Mouse (Mus musculus): ENCODE results near the gene Mrpl57. TPM values are rescaled to one million over a fixed set of nuclear protein-coding genes. Genes with fewer than 3 reads are reported as not detected.
A peak's percentile ranks its signal among the peaks of the same experiment; 100 is the strongest.
"Not testable (repeated sequence)": the region's sequence is repeated elsewhere in the genome, so short reads cannot be mapped to it uniquely, and the experiment has no call there.

The Mrpl57 gene
- polyA plus RNA-seq, 1 experiment from 2014 or later: 114 TPM

GRCm38 (mm10) chr14:57808558-57808957, 17.5 kb upstream of the Mrpl57 start:
- 46% methylated on average over 5 of the region's 5 CpGs for WGBS (ENCODE audit: insufficient replicate concordance)
- no peaks in the 10 kb centered on the region for H3K9me3 ChIP-seq (replicated peaks; ENCODE audit: control insufficient read depth, low read length)
- H3K36me3 ChIP-seq (ENCODE audit: control insufficient read depth, insufficient read depth): peaks cover 54% of the 10 kb centered on the region
- no peak overlapping the region for H3K9ac ChIP-seq (ENCODE audit: low read depth, low read length)
- no peak overlapping the region for H3K27ac ChIP-seq (ENCODE audit: low read length)
- H3K4me2 ChIP-seq (ENCODE audit: low read depth, low read length): no peak overlapping the region
- no peaks in the 10 kb centered on the region for H3K27me3 ChIP-seq (ENCODE audit: control insufficient read depth, insufficient read depth, low read depth, low read length)
- H3K4me1 ChIP-seq (ENCODE audit: control insufficient read depth, low read depth, low read length): no peaks in the 10 kb centered on the region
- no peak overlapping the region for H3K4me3 ChIP-seq (ENCODE audit: low read depth, low read length)
- no peak for ATAC-seq (ENCODE audit: low read depth)

GRCm38 (mm10) chr14:57810886-57811285, 15.1 kb upstream of the Mrpl57 start:
- Histone ChIP-seq H3K4me3 (ENCODE audit: low read depth, low read length) (no peak overlapping the region), H3K27ac (ENCODE audit: low read length) (no peak overlapping the region), H3K9me3 (replicated peaks; ENCODE audit: control insufficient read depth, low read length) (no peaks in the 10 kb centered on the region), H3K9ac (ENCODE audit: low read depth, low read length) (no peak overlapping the region), H3K4me2 (ENCODE audit: low read depth, low read length) (no peak overlapping the region), H3K36me3 (ENCODE audit: control insufficient read depth, insufficient read depth) (peaks cover 53% of the 10 kb centered on the region), H3K27me3 (ENCODE audit: control insufficient read depth, insufficient read depth, low read depth, low read length) (no peaks in the 10 kb centered on the region), H3K4me1 (ENCODE audit: control insufficient read depth, low read depth, low read length) (no peaks in the 10 kb centered on the region)
- WGBS (ENCODE audit: insufficient replicate concordance): 72% methylated on average over 2 of the region's 2 CpGs
- no peak for ATAC-seq (ENCODE audit: low read depth)

GRCm38 (mm10) chr14:57811844-57812243, 14.2 kb upstream of the Mrpl57 start:
- Histone ChIP-seq H3K36me3 (ENCODE audit: control insufficient read depth, insufficient read depth) (peaks cover 51% of the 10 kb centered on the region), H3K27ac (ENCODE audit: low read length) (no peak overlapping the region), H3K9ac (ENCODE audit: low read depth, low read length) (no peak overlapping the region), H3K27me3 (ENCODE audit: control insufficient read depth, insufficient read depth, low read depth, low read length) (no peaks in the 10 kb centered on the region), H3K4me2 (ENCODE audit: low read depth, low read length) (no peak overlapping the region), H3K4me3 (ENCODE audit: low read depth, low read length) (no peak overlapping the region), H3K9me3 (replicated peaks; ENCODE audit: control insufficient read depth, low read length) (no peaks in the 10 kb centered on the region), H3K4me1 (ENCODE audit: control insufficient read depth, low read depth, low read length) (no peaks in the 10 kb centered on the region)
- WGBS (ENCODE audit: insufficient replicate concordance): 94% methylated on average over 5 of the region's 5 CpGs
- ATAC-seq (ENCODE audit: low read depth): no peak

- no peaks in the 10 kb centered on the region for H3K9me3 ChIP-seq (replicated peaks; ENCODE audit: control insufficient read depth, low read length)
- H3K27me3 ChIP-seq (ENCODE audit: control insufficient read depth, insufficient read depth, low read depth, low read length): no peaks in the 10 kb centered on the region
- no peak overlapping the region for H3K9ac ChIP-seq (ENCODE audit: low read depth, low read length)
- WGBS (ENCODE audit: insufficient replicate concordance): 27% methylated on average over 4 of the region's 4 CpGs
- H3K4me1 ChIP-seq (ENCODE audit: control insufficient read depth, low read depth, low read length): peaks cover 8% of the 10 kb centered on the region
- no peak for ATAC-seq (ENCODE audit: low read depth)
- H3K36me3 ChIP-seq (ENCODE audit: control insufficient read depth, insufficient read depth): peaks cover 49% of the 10 kb centered on the region
- no peak overlapping the region for H3K27ac ChIP-seq (ENCODE audit: low read length)
- no peak overlapping the region for H3K4me3 ChIP-seq (ENCODE audit: low read depth, low read length)
- H3K4me2 ChIP-seq (ENCODE audit: low read depth, low read length): no peak overlapping the region
Measured at GRCm38 (mm10) chr14:57820839-57821238, 5.2 kb upstream of the Mrpl57 start.

GRCm38 (mm10) chr14:57827284-57827683, 1.2 kb downstream of the Mrpl57 start:
- 58% methylated on average over 1 of the region's 1 CpGs for WGBS (ENCODE audit: insufficient replicate concordance)
- Histone ChIP-seq H3K36me3 (ENCODE audit: control insufficient read depth, insufficient read depth) (peaks cover 3% of the 10 kb centered on the region; the same call in 1 of the 2 replicates), H3K27me3 (ENCODE audit: control insufficient read depth, insufficient read depth, low read depth, low read length) (no peaks in the 10 kb centered on the region), H3K4me2 (ENCODE audit: low read depth, low read length) (peak overlapping the region; percentile 84), H3K9me3 (replicated peaks; ENCODE audit: control insufficient read depth, low read length) (no peaks in the 10 kb centered on the region), H3K4me3 (ENCODE audit: low read depth, low read length) (peak overlapping the region; percentile 71), H3K9ac (ENCODE audit: low read depth, low read length) (peak overlapping the region; percentile 74), H3K27ac (ENCODE audit: low read length) (peak overlapping the region; percentile 75), H3K4me1 (ENCODE audit: control insufficient read depth, low read depth, low read length) (peaks cover 21% of the 10 kb centered on the region)
- ATAC-seq (ENCODE audit: low read depth): no peak

- no peak for ATAC-seq (ENCODE audit: low read depth)
- no peak overlapping the region for H3K4me3 ChIP-seq (ENCODE audit: low read depth, low read length)
- H3K4me1 ChIP-seq (ENCODE audit: control insufficient read depth, low read depth, low read length): peaks cover 2% of the 10 kb centered on the region; the same call in 1 of the 2 replicates
- no peak overlapping the region for H3K9ac ChIP-seq (ENCODE audit: low read depth, low read length)
- H3K36me3 ChIP-seq (ENCODE audit: control insufficient read depth, insufficient read depth): no peaks in the 10 kb centered on the region; the same call in 1 of the 2 replicates
- no peak overlapping the region for H3K4me2 ChIP-seq (ENCODE audit: low read depth, low read length)
- no peaks in the 10 kb centered on the region for H3K27me3 ChIP-seq (ENCODE audit: control insufficient read depth, insufficient read depth, low read depth, low read length)
- WGBS (ENCODE audit: insufficient replicate concordance): 87% methylated on average over 2 of the region's 2 CpGs
- no peak overlapping the region for H3K27ac ChIP-seq (ENCODE audit: low read length)
- no peaks in the 10 kb centered on the region for H3K9me3 ChIP-seq (replicated peaks; ENCODE audit: control insufficient read depth, low read length)
Measured at GRCm38 (mm10) chr14:57833526-57833925, 7.5 kb downstream of the Mrpl57 start.

- H3K4me2 ChIP-seq (ENCODE audit: low read depth, low read length): no peak overlapping the region
- 18% methylated on average over 10 of the region's 10 CpGs for WGBS (ENCODE audit: insufficient replicate concordance)
- ATAC-seq (ENCODE audit: low read depth): peak; percentile 81
Measured at GRCm38 (mm10) chr14:57835157-57835556, 9.1 kb downstream of the Mrpl57 start.

GRCm38 (mm10) chr14:57844535-57844934, 18.5 kb downstream of the Mrpl57 start:
- peaks cover 8% of the 10 kb centered on the region for H3K4me1 ChIP-seq (ENCODE audit: control insufficient read depth, low read depth, low read length)
- H3K4me2 ChIP-seq (ENCODE audit: low read depth, low read length): no peak overlapping the region
- no peaks in the 10 kb centered on the region for H3K27me3 ChIP-seq (ENCODE audit: control insufficient read depth, insufficient read depth, low read depth, low read length)
- ATAC-seq (ENCODE audit: low read depth): peak; percentile 59; the same call in 1 of the 2 replicates
- H3K36me3 ChIP-seq (ENCODE audit: control insufficient read depth, insufficient read depth): no peaks in the 10 kb centered on the region; the same call in 1 of the 2 replicates
- no peaks in the 10 kb centered on the region for H3K9me3 ChIP-seq (replicated peaks; ENCODE audit: control insufficient read depth, low read length)
- H3K27ac ChIP-seq (ENCODE audit: low read length): no peak overlapping the region
- H3K9ac ChIP-seq (ENCODE audit: low read depth, low read length): no peak overlapping the region
- no peak overlapping the region for H3K4me3 ChIP-seq (ENCODE audit: low read depth, low read length)
- 69% methylated on average over 3 of the region's 3 CpGs for WGBS (ENCODE audit: insufficient replicate concordance)

More at GRCm38 (mm10) chr14:57835157-57835556, 9.1 kb downstream of the Mrpl57 start:
- H3K9me3 ChIP-seq (replicated peaks; ENCODE audit: control insufficient read depth, low read length): no peaks in the 10 kb centered on the region
- peaks cover 2% of the 10 kb centered on the region; the same call in 1 of the 2 replicates for H3K4me1 ChIP-seq (ENCODE audit: control insufficient read depth, low read depth, low read length)
- H3K36me3 ChIP-seq (ENCODE audit: control insufficient read depth, insufficient read depth): no peaks in the 10 kb centered on the region; the same call in none of the 2 replicates
- H3K27me3 ChIP-seq (ENCODE audit: control insufficient read depth, insufficient read depth, low read depth, low read length): no peaks in the 10 kb centered on the region
- H3K27ac ChIP-seq (ENCODE audit: low read length): no peak overlapping the region
- no peak overlapping the region for H3K4me3 ChIP-seq (ENCODE audit: low read depth, low read length)
- H3K9ac ChIP-seq (ENCODE audit: low read depth, low read length): no peak overlapping the region

- not testable (repeated sequence) for H3K27ac ChIP-seq (ENCODE audit: low read length); H3K4me3 ChIP-seq (ENCODE audit: low read depth, low read length); H3K4me1 ChIP-seq (ENCODE audit: control insufficient read depth, low read depth, low read length); H3K36me3 ChIP-seq (ENCODE audit: control insufficient read depth, insufficient read depth); H3K9me3 ChIP-seq (replicated peaks; ENCODE audit: control insufficient read depth, low read length); H3K9ac ChIP-seq (ENCODE audit: low read depth, low read length); H3K4me2 ChIP-seq (ENCODE audit: low read depth, low read length); H3K27me3 ChIP-seq (ENCODE audit: control insufficient read depth, insufficient read depth, low read depth, low read length); ATAC-seq (ENCODE audit: low read depth)
- WGBS (ENCODE audit: insufficient replicate concordance): 74% methylated on average over 5 of the region's 5 CpGs
Measured at GRCm38 (mm10) chr14:57848061-57848460, 22.0 kb downstream of the Mrpl57 start.

Measured in liver, embryonic 16.5 days (tissue).